Mouse (Mus musculus) gastrocnemius, postnatal 36 days (tissue): ENCODE results near the gene Efna4. TPM values are rescaled to one million over a fixed set of nuclear protein-coding genes. Genes with fewer than 3 reads are reported as not detected.

Source experiments
- DNase-seq, 2 experiments: peaks; one replicate each; pipeline ENCODE4 v3.0.0; 2022
- intact Hi-C: fragments of 180-260 bp; cut with DNase I; formaldehyde crosslinking; loops from one replicate; pipeline ENCODE4 v1.15.1; 2025
- total RNA-seq, 2 experiments: library from RNA; stranded (reverse); gene quantifications; 2 replicates each; pipeline ENCODE4 v1.2.3; 2021

The Efna4 gene
- total RNA-seq, 2 experiments from 2014 or later = 0.15 TPM; not detected in 1

- intact Hi-C loops = no loop called here
- no peak for DNase-seq
These were observed 50.5 kb downstream of the Efna4 start for GRCm38 (mm10) chr3:89287286-89287685.

GRCm38 (mm10) chr3:89285526-89285925 lies 52.3 kb downstream of the Efna4 start:
- intact Hi-C loops = no loop called here
- no peak for DNase-seq

- intact Hi-C loops = no loop called here
- no peak for DNase-seq
These were observed 53.6 kb downstream of the Efna4 start for GRCm38 (mm10) chr3:89284261-89284660.

Other genes with a start within 250 kb of the Efna4 start
- gene Rusc1, start 244.7 kb downstream of the Efna4 start, total RNA-seq = 10 to 100 TPM; 14.8 to 15.7 TPM
- gene Gm43738, start 236.9 kb downstream of the Efna4 start, total RNA-seq = not detected
- gene Fdps, start 236.1 kb downstream of the Efna4 start, total RNA-seq = 10 to 100 TPM; 23.2 to 27.5 TPM
- not detected for gene Pklr, start 201.9 kb downstream of the Efna4 start, total RNA-seq
- gene Hcn3, start 177.8 kb downstream of the Efna4 start, total RNA-seq = under 1 TPM; 0.49 to 0.54 TPM
- gene Clk2, start 173.2 kb downstream of the Efna4 start, total RNA-seq = 10 to 100 TPM; 15.0 to 16.5 TPM
- gene Scamp3, start 160.6 kb downstream of the Efna4 start, total RNA-seq = 10 to 100 TPM; 33.8 to 36.0 TPM
- gene Fam189b, start 154.9 kb downstream of the Efna4 start, total RNA-seq = 10 to 100 TPM; 16.1 to 17.5 TPM
- gene Gba, start 135.1 kb downstream of the Efna4 start, total RNA-seq = 10 to 100 TPM; 18.2 to 18.6 TPM
- gene Thbs3, start 122.8 kb downstream of the Efna4 start, total RNA-seq = 1 to 10 TPM; 6.9 to 8.0 TPM
- 10 to 100 TPM; 40.2 to 41.0 TPM for gene Mtx1, start 110.9 kb downstream of the Efna4 start, total RNA-seq
- under 1 TPM; 0.20 TPM for gene Muc1, start 109.0 kb downstream of the Efna4 start, total RNA-seq
- 10 to 100 TPM; 58.3 to 63.3 TPM for gene Krtcap2, start 92.1 kb downstream of the Efna4 start, total RNA-seq
- under 1 TPM; 0.15 to 0.17 TPM for gene Trim46, start 91.7 kb downstream of the Efna4 start, total RNA-seq
- gene Dpm3, start 78.7 kb downstream of the Efna4 start, total RNA-seq = 10 to 100 TPM; 16.6 to 23.2 TPM
- 1 to 10 TPM; 8.3 to 9.1 TPM for gene Slc50a1, start 67.5 kb downstream of the Efna4 start, total RNA-seq
- 10 to 100 TPM; 10.1 to 11.5 TPM for gene Efna1, start 56.9 kb downstream of the Efna4 start, total RNA-seq
- gene Efna3, start 15.1 kb downstream of the Efna4 start, total RNA-seq = not detected
- gene Adam15, start 12.0 kb upstream of the Efna4 start, total RNA-seq = 10 to 100 TPM; 15.8 to 23.2 TPM
- not detected for gene Dcst2, start 23.9 kb upstream of the Efna4 start, total RNA-seq
- gene Dcst1, start 27.2 kb upstream of the Efna4 start, total RNA-seq = not detected
- gene Zbtb7b, start 56.7 kb upstream of the Efna4 start, total RNA-seq = 10 to 100 TPM; 23.4 to 24.5 TPM
- under 1 TPM in 1 of 2 experiments, not detected in 1; 0.25 TPM for gene Lenep, start 64.8 kb upstream of the Efna4 start, total RNA-seq
- 10 to 100 TPM; 36.7 to 43.6 TPM for gene Flad1, start 73.8 kb upstream of the Efna4 start, total RNA-seq
- gene Cks1b, start 80.4 kb upstream of the Efna4 start, total RNA-seq = 1 to 10 TPM; 3.4 to 4.8 TPM
- gene Shc1, start 80.4 kb upstream of the Efna4 start, total RNA-seq = 10 to 100 TPM; 20.2 TPM
- gene Pygo2, start 92.2 kb upstream of the Efna4 start, total RNA-seq = 10 to 100 TPM in 1 of 2 experiments, 1 to 10 TPM in 1; 8.4 to 11.2 TPM
- 100 to 1,000 TPM; 190 to 193 TPM for gene Pbxip1, start 98.7 kb upstream of the Efna4 start, total RNA-seq
- gene Pmvk, start 116.5 kb upstream of the Efna4 start, total RNA-seq = 1 to 10 TPM; 6.3 to 6.6 TPM
- gene Kcnn3, start 182.1 kb upstream of the Efna4 start, total RNA-seq = 1 to 10 TPM; 1.6 to 2.0 TPM